Comparison of ENCODE assay signal across 8 mouse cellular contexts in the genomic region with DNA sequence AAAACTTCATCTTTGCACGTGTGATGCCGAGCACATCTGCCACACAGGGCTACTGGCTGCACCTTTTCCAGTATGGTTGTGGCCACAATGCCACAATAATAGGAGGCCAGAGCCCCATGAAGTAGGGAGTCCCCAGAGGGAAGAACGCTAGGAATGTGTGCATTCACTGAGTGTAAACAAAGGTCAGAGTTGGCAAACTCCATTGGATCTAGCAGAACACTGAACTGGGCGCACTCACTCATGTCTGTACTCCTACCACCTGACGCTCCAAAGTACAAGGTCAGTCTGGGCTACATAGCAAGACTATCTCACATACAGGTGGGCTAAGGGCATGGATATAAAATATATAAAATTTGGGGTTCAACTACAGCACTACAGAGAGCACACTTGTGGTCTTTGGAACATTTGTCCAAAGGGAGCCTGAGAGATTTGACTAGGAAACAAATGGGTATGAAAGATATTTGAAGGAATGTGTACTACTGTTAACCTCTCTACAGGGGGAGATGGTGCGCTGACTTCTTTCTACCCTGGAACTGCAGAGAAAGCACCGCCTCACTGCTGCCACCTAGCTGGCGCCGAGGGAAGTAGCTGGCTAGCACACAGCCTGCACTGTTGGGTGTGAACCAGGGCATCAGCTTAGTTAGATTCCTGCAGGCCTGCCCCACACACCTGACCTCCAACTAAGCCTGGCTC. TPM values are rescaled to one million over a fixed set of nuclear protein-coding genes. Genes with fewer than 3 reads are reported as not detected.
DNase-seq lines count a peak whose midpoint lies in the region; TF ChIP-seq lines count a peak whose summit lies in the region.

No protein-coding gene starts in this region.

- peak; percentile 74 for DNase-seq in CD4-positive helper T cell, adult 2 months (ENCODE audit: low read depth, low spot score)
- peak; percentile 71 for DNase-seq in adrenal gland, adult 18-20 months (ENCODE audit: low spot score in 2 of 2)
- peak; percentile 75 for DNase-seq in embryo, embryonic 9.5 days (ENCODE audit: extremely low spot score)
- DNase-seq in heart, adult 9 months (ENCODE audit: low spot score in 2 of 2): peak; percentile 46 to 56
- DNase-seq in kidney, postnatal 14 days: peak; percentile 80
- peak; percentile 73 for DNase-seq in lung, adult 2 months
- peak; percentile 66 for DNase-seq in retina, postnatal 7 days (ENCODE audit: low read depth, low spot score)
- peak; percentile 94 for DNase-seq in thymus, postnatal 4 days

- peak; percentile 97 for TF ChIP-seq CTCF in lung, adult 2 months (IDR thresholded peaks at IDR 0.05; ENCODE audit: insufficient read depth, low read length)

- H3K4me3 ChIP-seq in lung, adult 2 months (replicated peaks; ENCODE audit: extremely low read depth, low read depth, low read length): no peak overlapping the region

- no peak for TF ChIP-seq POLR2A in lung, adult 2 months (IDR thresholded peaks at IDR 0.05; ENCODE audit: borderline replicate concordance, extremely low read depth, low read depth, low read length)

- 0 out of 2 replicates have a peak, but pooled peaks cover 4% of the 10 kb centered on the region for H3K4me1 ChIP-seq in lung, adult 2 months (ENCODE audit: control insufficient read depth, insufficient read depth, low read length)

- WGBS in lung, adult 2 months: 44% methylated on average over 9 of the region's 9 CpGs

RNA-seq across cellular contexts. Expression of a gene that starts 9.1 kb away (rescaled TPM):
- total RNA-seq in adrenal gland, adult 18-20 months (2021): 1 to 10 TPM in 1 of 2 experiments, under 1 TPM in 1; 0.90 to 2.1 TPM
- polyA plus RNA-seq in lung, adult 2 months (2012; rRNA removed): 2.0 and 2.9 TPM in 2 replicates

RNA-seq across cellular contexts. Expression of a gene that starts 31.5 kb away (rescaled TPM):
- total RNA-seq in adrenal gland, adult 18-20 months (2021): 10 to 100 TPM; 85.5 to 99.0 TPM
- polyA plus RNA-seq in lung, adult 2 months (2012; rRNA removed): 58.9 and 59.6 TPM in 2 replicates
